Mouse (Mus musculus) common myeloid progenitor, adult 5-6 weeks (primary cell): Measurements from ENCODE around the gene Hsf4. TPM values are rescaled to one million over a fixed set of nuclear protein-coding genes. Genes with fewer than 3 reads are reported as not detected.
"Not testable (repeated sequence)": the region's sequence is repeated elsewhere in the genome, so short reads cannot be mapped to it uniquely, and the experiment has no call there.

Experiments
- ATAC-seq: replicated peaks from 2 replicates; pipeline ENCODE4 v1.8.0; 2016; ENCODE audit warnings: low read depth, mild to moderate bottlenecking, moderate TSS enrichment, inconsistent platforms; ENCODE audit not compliant: poor library complexity, severe bottlenecking
- total RNA-seq: library from RNA; stranded (forward); fragments of 200-1000, 187-1606 nt; gene quantifications from 2 replicates; pipeline ENCODE4 v1.2.3, GENCODE M21; 2017

Gene Hsf4
- total RNA-seq, 1 experiment from 2014 or later = not detected

- ATAC-seq = no peak
These were observed 11.0 kb downstream of the Hsf4 start for GRCm38 (mm10) chr8:105280567-105280966.

GRCm38 (mm10) chr8:105281821-105282220 is 12.2 kb downstream of the Hsf4 start:
- ATAC-seq = no peak

- no peak for ATAC-seq
These were observed 12.6 kb downstream of the Hsf4 start for GRCm38 (mm10) chr8:105282239-105282638.

- ATAC-seq = peak; percentile 53
These were observed 13.5 kb downstream of the Hsf4 start for GRCm38 (mm10) chr8:105283074-105283473.

- ATAC-seq = no peak
These were observed 15.9 kb downstream of the Hsf4 start for GRCm38 (mm10) chr8:105285514-105285913.

- ATAC-seq = no peak
These were observed 17.3 kb downstream of the Hsf4 start for GRCm38 (mm10) chr8:105286907-105287306.

- ATAC-seq = no peak
These were observed 18.6 kb downstream of the Hsf4 start for GRCm38 (mm10) chr8:105288231-105288630.

- peak; percentile 84 for ATAC-seq
These were observed 19.5 kb downstream of the Hsf4 start for GRCm38 (mm10) chr8:105288958-105289732.

- ATAC-seq = peak; percentile 13
These were observed 20.3 kb downstream of the Hsf4 start, which contains the start of gene 4931428F04Rik for GRCm38 (mm10) chr8:105289805-105290460. Gene 4931428F04Rik (minus strand): TSS chr8:105289864.

GRCm38 (mm10) chr8:105290554-105291314 is 21.1 kb downstream of the Hsf4 start:
- ATAC-seq = peak; percentile 45

GRCm38 (mm10) chr8:105291364-105291763 is 21.8 kb downstream of the Hsf4 start:
- not testable (repeated sequence) for ATAC-seq

- not testable (repeated sequence) for ATAC-seq
These were observed 22.2 kb downstream of the Hsf4 start for GRCm38 (mm10) chr8:105291802-105292201.

GRCm38 (mm10) chr8:105292471-105292870 is 22.9 kb downstream of the Hsf4 start:
- no peak for ATAC-seq

GRCm38 (mm10) chr8:105293405-105293804 is 23.8 kb downstream of the Hsf4 start:
- ATAC-seq = no peak

GRCm38 (mm10) chr8:105294776-105295175 is 25.2 kb downstream of the Hsf4 start:
- no peak for ATAC-seq

GRCm38 (mm10) chr8:105295256-105295655 is 25.7 kb downstream of the Hsf4 start:
- no peak for ATAC-seq

- peak; percentile 39 for ATAC-seq
These were observed 26.4 kb downstream of the Hsf4 start, which contains the start of gene Exoc3l for GRCm38 (mm10) chr8:105295895-105296573. Gene Exoc3l (minus strand): TSS chr8:105296101.

- ATAC-seq = peak; percentile 84
These were observed 28.1 kb downstream of the Hsf4 start, which contains the start of gene E2f4 for GRCm38 (mm10) chr8:105297511-105298192. Gene E2f4 (plus strand): TSS chr8:105297663.
